Mouse (Mus musculus): ENCODE data around the gene Rps8. TPM values are rescaled to one million over a fixed set of nuclear protein-coding genes. Genes with fewer than 3 reads are reported as not detected.

Gene Rps8
- polyA plus RNA-seq, 1 experiment from 2014 or later: 431 TPM

GRCm38 (mm10) chr4:117120052-117120444, 36.0 kb downstream of the Rps8 start:
- Histone ChIP-seq H3K9me3 (no peaks in the 10 kb centered on the region), H3K27me3 (replicated peaks) (no peaks in the 10 kb centered on the region), H3K4me2 (peak overlapping the region; percentile 100), H3K9ac (peak overlapping the region; percentile 62), H3K27ac (peak overlapping the region; percentile 90), H3K4me3 (peak overlapping the region; percentile 80), H3K36me3 (replicated peaks) (no peaks in the 10 kb centered on the region), H3K4me1 (peaks cover 14% of the 10 kb centered on the region)
- ATAC-seq (replicated peaks): peak; percentile 19
- 4% methylated on average over 10 of the region's 10 CpGs for WGBS

- Histone ChIP-seq H3K36me3 (replicated peaks) (no peaks in the 10 kb centered on the region; the same call in 1 of the 2 replicates), H3K9me3 (no peaks in the 10 kb centered on the region), H3K9ac (peak overlapping the region; percentile 62), H3K4me1 (peaks cover 11% of the 10 kb centered on the region), H3K27ac (peak overlapping the region; percentile 90), H3K27me3 (replicated peaks) (no peaks in the 10 kb centered on the region), H3K4me2 (peak overlapping the region; percentile 100), H3K4me3 (peak overlapping the region; percentile 80)
- WGBS: 66% methylated on average over 5 of the region's 5 CpGs
- ATAC-seq (replicated peaks): no peak
These were observed 36.4 kb downstream of the Rps8 start for GRCm38 (mm10) chr4:117119636-117120035.

GRCm38 (mm10) chr4:117117931-117118330, 38.1 kb downstream of the Rps8 start:
- 93% methylated on average over 7 of the region's 7 CpGs for WGBS
- no peak overlapping the region for H3K4me2 ChIP-seq
- no peak overlapping the region for H3K9ac ChIP-seq
- H3K9me3 ChIP-seq: no peaks in the 10 kb centered on the region
- peaks cover 11% of the 10 kb centered on the region for H3K4me1 ChIP-seq
- ATAC-seq (replicated peaks): no peak
- H3K36me3 ChIP-seq (replicated peaks): peaks cover 6% of the 10 kb centered on the region; the same call in 1 of the 2 replicates
- H3K27me3 ChIP-seq (replicated peaks): no peaks in the 10 kb centered on the region
- H3K4me3 ChIP-seq: no peak overlapping the region
- H3K27ac ChIP-seq: no peak overlapping the region

GRCm38 (mm10) chr4:117115592-117115991, 40.5 kb downstream of the Rps8 start:
- H3K4me3 ChIP-seq: no peak overlapping the region
- H3K27me3 ChIP-seq (replicated peaks): no peaks in the 10 kb centered on the region
- no peaks in the 10 kb centered on the region for H3K9me3 ChIP-seq
- WGBS: 88% methylated on average over 5 of the region's 5 CpGs
- no peak overlapping the region for H3K9ac ChIP-seq
- H3K36me3 ChIP-seq (replicated peaks): peaks cover 15% of the 10 kb centered on the region; the same call in 1 of the 2 replicates
- H3K4me2 ChIP-seq: no peak overlapping the region
- no peak overlapping the region for H3K27ac ChIP-seq
- peaks cover 4% of the 10 kb centered on the region for H3K4me1 ChIP-seq
- no peak for ATAC-seq (replicated peaks)

GRCm38 (mm10) chr4:117113237-117113636, 42.8 kb downstream of the Rps8 start:
- ATAC-seq (replicated peaks): no peak
- peaks cover 15% of the 10 kb centered on the region; the same call in 1 of the 2 replicates for H3K36me3 ChIP-seq (replicated peaks)

DNA sequence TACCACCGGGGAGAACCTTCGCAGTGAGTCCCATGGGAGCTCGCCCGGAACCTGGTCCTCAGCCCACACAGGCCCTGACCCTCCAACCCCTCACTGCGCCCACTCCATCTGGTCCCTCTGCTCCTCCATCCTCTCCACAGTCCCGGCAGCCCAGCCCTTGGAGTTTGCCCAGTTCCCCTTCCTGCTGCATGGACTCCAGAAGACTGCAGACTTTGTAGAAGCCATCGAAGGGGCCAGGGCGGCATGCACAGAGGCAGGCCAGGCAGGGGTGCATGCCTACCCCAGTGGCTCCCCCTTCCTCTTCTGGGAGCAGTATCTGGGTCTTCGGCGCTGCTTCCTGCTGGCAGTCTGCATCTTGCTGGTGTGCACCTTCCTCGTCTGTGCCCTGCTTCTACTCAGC, 45.1 kb downstream of the Rps8 start:
- WGBS: 92% methylated on average over 11 of the region's 11 CpGs
- ATAC-seq (replicated peaks): no peak
- Histone ChIP-seq H3K9ac (no peak overlapping the region), H3K9me3 (no peaks in the 10 kb centered on the region), H3K27me3 (replicated peaks) (no peaks in the 10 kb centered on the region), H3K36me3 (replicated peaks) (peaks cover 19% of the 10 kb centered on the region; the same call in 1 of the 2 replicates), H3K4me2 (no peak overlapping the region), H3K4me1 (no peaks in the 10 kb centered on the region), H3K27ac (no peak overlapping the region), H3K4me3 (no peak overlapping the region)

More at GRCm38 (mm10) chr4:117113237-117113636, 42.8 kb downstream of the Rps8 start:
- Histone ChIP-seq H3K9ac (no peak overlapping the region), H3K4me2 (no peak overlapping the region), H3K4me1 (no peaks in the 10 kb centered on the region), H3K9me3 (no peaks in the 10 kb centered on the region), H3K4me3 (no peak overlapping the region), H3K27ac (no peak overlapping the region), H3K27me3 (replicated peaks) (no peaks in the 10 kb centered on the region)
- WGBS: 82% methylated on average over 1 of the region's 1 CpGs

DNA sequence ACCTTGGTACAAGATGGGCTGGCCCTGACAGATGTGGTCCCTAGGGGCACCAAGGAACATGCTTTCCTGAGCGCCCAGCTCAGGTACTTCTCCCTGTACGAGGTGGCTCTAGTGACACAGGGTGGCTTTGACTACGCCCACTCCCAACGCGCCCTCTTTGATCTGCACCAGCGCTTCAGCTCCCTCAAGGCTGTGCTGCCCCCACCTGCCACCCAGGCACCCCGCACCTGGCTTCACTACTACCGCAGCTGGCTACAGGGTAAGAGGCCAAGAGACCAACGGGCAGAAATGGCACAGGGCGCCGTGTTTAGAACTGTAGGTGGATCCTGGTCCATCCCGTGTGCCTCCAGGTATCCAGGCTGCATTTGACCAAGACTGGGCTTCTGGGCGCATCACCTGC, 45.8 kb downstream of the Rps8 start:
- no peak overlapping the region for H3K4me3 ChIP-seq
- H3K9me3 ChIP-seq: no peaks in the 10 kb centered on the region
- H3K4me1 ChIP-seq: 0 out of 2 replicates have a peak, but pooled peaks cover 6% of the 10 kb centered on the region
- WGBS: 89% methylated on average over 13 of the region's 13 CpGs
- no peak overlapping the region for H3K27ac ChIP-seq
- no peak overlapping the region for H3K9ac ChIP-seq
- H3K4me2 ChIP-seq: no peak overlapping the region
- no peaks in the 10 kb centered on the region for H3K27me3 ChIP-seq (replicated peaks)
- ATAC-seq (replicated peaks): no peak
- peaks cover 19% of the 10 kb centered on the region; the same call in 1 of the 2 replicates for H3K36me3 ChIP-seq (replicated peaks)

DNA sequence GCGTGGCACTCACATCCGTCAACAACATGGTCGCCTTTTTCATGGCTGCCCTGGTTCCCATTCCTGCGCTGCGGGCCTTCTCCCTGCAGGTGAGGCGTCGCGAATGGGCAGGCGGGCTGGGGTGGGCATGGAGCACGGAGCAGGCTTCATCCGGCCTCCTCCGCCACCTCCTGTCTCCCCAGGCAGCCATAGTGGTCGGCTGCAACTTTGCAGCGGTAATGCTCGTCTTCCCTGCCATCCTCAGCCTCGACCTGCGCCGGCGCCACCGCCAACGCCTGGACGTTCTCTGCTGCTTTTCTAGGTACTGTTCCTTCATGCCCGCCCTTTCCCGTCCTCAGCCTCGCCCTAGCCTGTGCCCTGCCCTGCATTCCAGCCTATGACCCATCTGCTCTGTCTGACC, 46.7 kb downstream of the Rps8 start:
- Histone ChIP-seq H3K36me3 (replicated peaks) (peaks cover 17% of the 10 kb centered on the region; the same call in 1 of the 2 replicates), H3K27me3 (replicated peaks) (no peaks in the 10 kb centered on the region), H3K4me2 (no peak overlapping the region), H3K9ac (no peak overlapping the region), H3K4me3 (no peak overlapping the region), H3K27ac (no peak overlapping the region), H3K4me1 (peaks cover 6% of the 10 kb centered on the region; the same call in 1 of the 2 replicates), H3K9me3 (no peaks in the 10 kb centered on the region)
- 92% methylated on average over 25 of the region's 25 CpGs for WGBS
- no peak for ATAC-seq (replicated peaks)

DNA sequence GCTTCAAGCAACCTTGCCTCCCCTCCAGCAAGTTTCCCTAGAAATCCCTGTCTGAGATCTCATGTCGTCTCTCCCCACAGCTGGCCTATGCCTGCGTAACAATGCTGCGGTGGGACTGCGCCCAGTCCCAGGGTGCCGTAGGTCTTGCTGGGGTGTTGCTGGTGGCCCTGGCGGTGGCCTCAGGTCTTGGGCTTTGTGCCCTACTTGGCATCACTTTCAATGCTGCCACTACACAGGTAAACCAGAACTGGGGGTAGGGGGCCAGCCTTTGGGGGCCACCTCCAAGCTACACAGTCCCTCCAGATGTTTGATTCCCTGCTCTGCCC, 47.6 kb downstream of the Rps8 start:
- peaks cover 6% of the 10 kb centered on the region; the same call in 1 of the 2 replicates for H3K4me1 ChIP-seq
- WGBS: 94% methylated on average over 6 of the region's 6 CpGs
- H3K4me2 ChIP-seq: no peak overlapping the region
- H3K27ac ChIP-seq: no peak overlapping the region
- no peak overlapping the region for H3K9ac ChIP-seq
- no peaks in the 10 kb centered on the region for H3K27me3 ChIP-seq (replicated peaks)
- no peaks in the 10 kb centered on the region for H3K9me3 ChIP-seq
- ATAC-seq (replicated peaks): no peak
- peaks cover 13% of the 10 kb centered on the region; the same call in 1 of the 2 replicates for H3K36me3 ChIP-seq (replicated peaks)
- H3K4me3 ChIP-seq: no peak overlapping the region

DNA sequence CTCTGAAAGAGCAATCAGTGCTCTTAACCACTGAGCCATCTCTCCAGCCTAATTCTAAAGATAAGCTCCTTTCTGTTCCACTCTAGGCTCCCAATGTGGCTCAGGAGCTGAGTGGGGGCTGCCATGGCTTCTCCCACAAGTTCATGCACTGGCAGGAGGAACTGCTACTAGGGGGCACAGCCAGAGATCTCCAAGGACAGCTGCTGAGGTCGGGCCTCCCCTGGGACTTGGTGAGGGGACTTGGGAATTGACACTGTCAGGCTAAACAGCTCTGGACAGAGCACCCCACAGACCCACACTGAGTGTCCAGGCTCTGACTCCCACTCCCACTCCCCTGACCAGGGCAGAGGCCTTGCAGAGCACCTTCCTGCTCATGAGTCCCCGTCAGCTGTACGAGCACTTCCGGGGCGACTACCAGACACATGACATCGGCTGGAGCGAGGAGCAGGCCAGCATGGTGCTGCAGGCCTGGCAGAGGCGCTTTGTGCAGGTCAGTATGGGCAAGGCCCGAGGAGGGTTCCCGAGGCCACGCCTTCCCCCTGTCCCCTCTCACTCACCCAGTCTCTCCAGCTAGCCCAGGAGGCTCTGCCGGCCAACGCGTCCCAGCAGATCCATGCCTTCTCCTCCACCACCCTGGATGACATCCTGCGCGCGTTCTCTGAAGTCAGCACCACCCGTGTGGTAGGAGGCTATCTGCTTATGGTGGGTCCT, 48.1 kb downstream of the Rps8 start:
- Histone ChIP-seq H3K36me3 (replicated peaks) (peaks cover 13% of the 10 kb centered on the region; the same call in 1 of the 2 replicates), H3K9me3 (no peaks in the 10 kb centered on the region), H3K4me2 (no peak overlapping the region), H3K27me3 (replicated peaks) (no peaks in the 10 kb centered on the region), H3K4me3 (no peak overlapping the region), H3K27ac (no peak overlapping the region), H3K9ac (no peak overlapping the region), H3K4me1 (peaks cover 6% of the 10 kb centered on the region; the same call in 1 of the 2 replicates)
- WGBS: 91% methylated on average over 18 of the region's 18 CpGs
- no peak for ATAC-seq (replicated peaks)

GRCm38 (mm10) chr4:117105127-117105526, 50.9 kb downstream of the Rps8 start:
- no peak overlapping the region for H3K4me3 ChIP-seq
- H3K27me3 ChIP-seq (replicated peaks): no peaks in the 10 kb centered on the region
- no peaks in the 10 kb centered on the region for H3K9me3 ChIP-seq
- no peak overlapping the region for H3K9ac ChIP-seq
- ATAC-seq (replicated peaks): no peak
- peaks cover 4% of the 10 kb centered on the region; the same call in 1 of the 2 replicates for H3K36me3 ChIP-seq (replicated peaks)
- 44% methylated on average over 10 of the region's 10 CpGs for WGBS
- no peak overlapping the region for H3K27ac ChIP-seq
- H3K4me1 ChIP-seq: peaks cover 6% of the 10 kb centered on the region; the same call in 1 of the 2 replicates
- no peak overlapping the region for H3K4me2 ChIP-seq

GRCm38 (mm10) chr4:117104672-117105071, 51.4 kb downstream of the Rps8 start:
- 0 out of 2 replicates have a peak, but pooled peaks cover 4% of the 10 kb centered on the region for H3K36me3 ChIP-seq (replicated peaks)
- no peak overlapping the region for H3K4me3 ChIP-seq
- no peaks in the 10 kb centered on the region for H3K9me3 ChIP-seq
- no peak overlapping the region for H3K27ac ChIP-seq
- no peak overlapping the region for H3K9ac ChIP-seq
- H3K4me1 ChIP-seq: peaks cover 6% of the 10 kb centered on the region; the same call in 1 of the 2 replicates
- ATAC-seq (replicated peaks): no peak
- H3K27me3 ChIP-seq (replicated peaks): no peaks in the 10 kb centered on the region
- H3K4me2 ChIP-seq: no peak overlapping the region
- WGBS: 79% methylated on average over 10 of the region's 10 CpGs

All from midbrain, embryonic 15.5 days (tissue).